Mouse (Mus musculus) heart, postnatal 25 days (tissue): Measurements from ENCODE around the gene Cep83. TPM values are rescaled to one million over a fixed set of nuclear protein-coding genes. Genes with fewer than 3 reads are reported as not detected.
A peak's percentile ranks its signal among the peaks of the same experiment; 100 is the strongest.

Experiments used
- DNase-seq: peaks from one replicate; pipeline ENCODE4 v3.0.0; 2022; ENCODE audit warnings: low spot score
- intact Hi-C: fragments of 180-260 bp; cut with DNase I; formaldehyde crosslinking; loops from one replicate; pipeline ENCODE4 v1.15.1; 2025
- total RNA-seq, 2 experiments: library from RNA; stranded (reverse); gene quantifications; 2 replicates each; pipeline ENCODE4 v1.2.3; 2021

The Cep83 gene
- total RNA-seq, 2 experiments from 2014 or later: 21.7 TPM

- intact Hi-C loops: no loop called here
- DNase-seq: no peak
These were observed 130.6 kb downstream of the Cep83 start for GRCm38 (mm10) chr10:94818781-94819665.

DNA sequence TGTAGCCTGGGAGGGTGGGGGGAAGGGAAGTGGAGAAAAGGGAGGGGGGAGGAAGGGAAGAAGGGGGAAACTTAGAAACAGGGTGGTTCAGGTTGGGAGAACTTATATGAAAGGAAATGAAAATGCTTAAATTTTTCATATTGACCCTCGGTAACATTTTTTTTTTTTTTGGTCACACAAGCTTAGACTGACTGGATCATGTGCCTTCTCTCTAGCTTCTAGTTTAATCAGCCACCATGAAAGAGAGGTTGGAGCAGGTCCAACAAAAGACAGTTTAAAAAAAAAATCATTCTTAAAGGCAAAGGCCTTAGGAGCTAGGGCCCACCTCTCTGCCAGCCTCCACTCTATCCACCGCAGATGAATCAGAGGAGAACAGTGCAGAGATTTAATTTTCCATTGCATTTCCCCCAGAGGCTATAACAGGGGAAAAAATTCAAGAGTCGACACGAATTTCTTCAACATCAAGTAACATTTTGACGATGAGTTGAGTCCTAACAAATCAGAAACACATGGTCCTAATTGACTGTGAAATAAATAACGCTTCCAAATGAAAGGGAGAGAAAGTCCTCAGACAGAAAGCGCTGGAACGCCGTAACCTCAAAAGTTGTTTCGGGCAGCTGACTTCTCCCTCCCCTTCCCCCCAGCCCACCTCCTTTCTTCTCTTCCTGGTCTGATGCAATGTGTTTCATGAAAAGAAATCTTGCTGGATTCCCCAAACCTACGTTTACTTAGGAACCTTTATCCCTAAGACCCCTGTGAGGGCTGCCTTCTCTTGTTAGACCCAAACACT is 135.7 kb downstream of the Cep83 start:
- intact Hi-C loops: no loop called here
- no peak for DNase-seq

- DNase-seq: no peak
- intact Hi-C loops: no loop called here
These were observed 137.5 kb downstream of the Cep83 start for GRCm38 (mm10) chr10:94825951-94826350.

DNA sequence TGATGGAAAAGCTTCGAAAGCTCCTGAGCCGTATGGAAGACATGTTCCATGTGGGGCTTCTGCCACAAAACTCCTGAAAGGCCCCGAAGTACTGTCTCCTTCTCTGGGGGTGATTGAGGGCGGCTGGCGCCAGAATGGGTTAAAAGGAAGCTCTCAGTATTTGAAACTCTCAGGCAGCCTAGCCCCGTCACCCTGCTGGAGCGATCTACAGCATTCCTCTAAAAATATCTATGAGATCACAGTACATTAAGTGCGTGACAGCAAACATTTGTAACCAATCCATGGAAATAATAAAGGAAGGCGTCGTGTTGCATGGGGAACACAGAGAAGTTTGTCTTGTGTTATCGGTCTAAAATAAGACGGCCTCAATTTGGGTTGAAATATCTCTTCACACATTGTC is 138.0 kb downstream of the Cep83 start:
- DNase-seq: no peak
- intact Hi-C loops: no loop called here

DNA sequence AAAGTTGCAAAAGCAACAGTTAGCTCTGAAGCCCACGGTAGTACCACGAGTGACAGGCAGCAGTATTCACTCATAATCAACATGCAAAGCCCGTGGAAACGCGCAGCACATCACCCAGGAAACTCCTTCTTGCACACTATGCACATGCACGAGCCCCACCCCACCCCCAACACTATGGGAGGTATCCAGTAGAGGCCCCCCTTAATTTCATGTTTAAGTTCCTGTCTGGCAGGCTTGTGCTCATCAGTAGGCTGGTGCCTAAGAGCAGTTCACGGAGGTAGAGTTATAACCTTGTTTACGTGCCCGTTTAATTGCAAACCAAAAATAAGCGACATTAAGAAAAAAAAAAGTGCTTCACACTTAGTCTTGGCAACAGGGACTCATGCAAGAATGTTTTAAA is 138.9 kb downstream of the Cep83 start:
- intact Hi-C loops: no loop called here

DNA sequence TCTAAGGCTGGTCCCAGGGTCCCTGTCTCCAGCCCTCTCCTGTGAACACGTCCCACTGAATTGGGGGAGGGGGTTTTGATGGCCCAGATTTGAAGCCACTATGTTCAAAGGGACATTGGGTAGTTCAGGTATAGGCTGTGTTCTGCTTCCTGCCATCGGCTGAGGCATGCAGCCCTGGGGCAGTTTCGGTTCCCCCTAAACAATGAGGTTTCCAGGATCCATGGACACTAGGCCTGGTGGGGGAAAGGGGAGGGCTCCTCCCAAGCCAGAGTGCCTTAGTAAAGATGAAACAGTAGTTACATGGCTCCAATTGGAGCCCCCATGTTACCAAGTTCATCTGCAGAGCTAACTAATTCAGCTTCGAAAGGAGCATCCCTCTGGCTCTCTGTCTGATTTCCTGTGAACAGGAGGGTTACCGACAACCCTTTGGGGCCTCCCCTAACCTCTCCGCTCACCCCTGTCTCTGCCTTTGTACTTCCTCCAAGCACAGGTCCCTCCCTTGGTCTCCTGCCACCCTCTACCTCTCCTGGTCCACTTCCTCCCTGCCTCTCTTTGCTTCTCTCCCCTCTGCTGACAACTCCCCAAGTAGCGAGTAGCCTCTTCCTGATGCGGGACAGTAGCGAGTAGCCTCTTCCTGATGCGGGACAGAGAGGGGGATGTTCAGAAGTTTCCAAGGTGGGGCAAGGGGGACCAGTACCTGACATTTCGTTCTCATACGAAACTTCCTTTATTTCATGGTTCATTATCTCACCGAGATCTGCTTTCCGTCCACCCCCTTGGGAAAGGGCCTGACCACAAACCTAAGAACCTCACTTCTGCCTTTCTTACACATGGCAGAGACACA is 139.7 kb downstream of the Cep83 start:
- intact Hi-C loops: no loop called here
- no peak for DNase-seq

More for the DNA sequence above, 138.9 kb downstream of the Cep83 start:
- DNase-seq: no peak

DNA sequence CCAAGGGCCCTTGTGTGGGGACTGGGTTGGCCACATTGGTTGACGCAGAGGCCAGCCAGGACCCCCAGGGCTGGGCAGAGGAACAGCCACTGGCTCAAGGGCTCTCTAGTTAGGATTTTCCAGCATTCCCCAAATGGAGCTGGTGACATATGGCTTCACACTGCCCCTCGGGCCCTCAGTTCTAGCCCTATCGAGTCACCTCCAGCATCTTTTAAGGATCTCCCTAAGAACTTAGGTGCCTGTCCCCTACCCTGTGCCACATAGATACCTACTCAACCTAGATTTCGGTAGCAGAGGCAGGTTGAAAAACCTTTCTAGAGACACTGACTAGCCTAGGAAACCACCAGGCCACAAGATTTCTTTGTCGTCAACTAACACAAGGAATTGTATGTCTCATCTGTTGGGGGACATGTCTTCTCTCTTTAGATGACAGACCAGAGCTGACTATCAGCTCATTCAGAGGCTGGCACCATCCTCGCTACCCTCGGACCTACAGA is 140.3 kb downstream of the Cep83 start:
- intact Hi-C loops: no loop called here
- no peak for DNase-seq

DNA sequence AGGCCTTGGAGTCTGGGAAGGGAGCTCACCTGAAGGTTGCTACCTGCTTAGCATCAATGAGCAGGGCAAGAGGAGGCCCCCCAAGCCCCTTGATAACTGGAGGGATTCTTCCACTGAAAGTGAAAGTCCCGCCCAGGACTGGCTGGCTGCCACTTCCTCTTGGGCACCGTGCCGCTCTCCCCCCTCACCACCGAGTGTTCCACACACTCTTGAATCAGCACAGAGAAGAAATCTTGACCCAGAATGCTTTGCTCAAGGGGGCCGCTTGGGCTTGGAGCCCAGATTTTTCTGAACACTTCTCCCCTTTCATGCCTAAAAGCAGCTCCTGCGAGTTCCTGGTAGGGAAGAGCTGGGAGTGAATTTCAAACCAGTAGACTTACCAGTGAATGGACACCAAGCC is 141.0 kb downstream of the Cep83 start:
- peak; percentile 71 for DNase-seq
- intact Hi-C loops: no loop called here

GRCm38 (mm10) chr10:94835874-94836273 is 147.4 kb downstream of the Cep83 start:
- DNase-seq: no peak
- intact Hi-C loops: no loop called here
